Mouse (Mus musculus) fat pad, adult 2 months (tissue): ENCODE measurements around the gene Cnr1.

Experiments
- DNase-seq: peaks from one replicate; pipeline ENCODE4 v3.0.0-alpha.2; 2011; ENCODE audit warnings: low read depth, low spot score; ENCODE audit errors: extremely low read depth

Cnr1 gene

DNA sequence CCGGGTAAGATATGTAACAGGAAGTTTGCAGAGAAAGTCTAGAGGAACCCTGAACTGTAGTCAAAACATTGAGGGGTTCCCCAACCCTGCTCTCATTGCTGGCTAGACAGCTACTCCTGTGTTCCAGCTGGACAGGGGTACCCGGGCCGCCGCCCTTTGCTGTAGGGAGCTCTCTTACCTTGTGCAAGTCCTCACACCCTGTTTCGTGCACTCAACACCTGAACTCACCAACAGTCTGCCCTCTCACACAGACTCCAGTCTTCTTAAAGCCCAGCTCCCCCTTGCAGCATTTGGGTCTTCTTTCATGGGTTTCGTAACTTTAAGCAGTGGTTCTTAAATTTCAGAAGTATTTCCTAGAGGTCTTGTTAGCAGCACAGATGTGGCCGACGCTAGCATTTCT is 7.0 kb downstream of the Cnr1 start:
- DNase-seq, result no peak

DNA sequence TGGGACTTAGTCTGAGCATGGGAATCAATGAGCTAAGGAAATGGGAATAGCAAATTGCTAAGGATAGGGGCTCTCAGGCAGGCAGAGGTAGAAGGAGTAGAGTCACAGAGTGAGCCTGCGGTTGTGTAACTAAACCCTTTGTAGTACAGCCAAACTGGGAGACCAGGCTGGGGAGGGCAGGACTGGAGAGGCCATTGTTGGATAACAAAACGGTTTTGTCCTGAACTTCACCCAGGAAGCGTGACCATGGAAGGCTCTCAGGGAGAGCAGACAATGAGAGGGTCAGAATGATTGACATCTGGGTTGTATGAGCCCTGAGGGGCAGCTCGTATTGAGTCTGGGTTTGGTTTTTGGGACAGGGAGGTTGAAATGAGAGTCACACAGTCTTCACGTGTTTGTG is 17.2 kb downstream of the Cnr1 start:
- DNase-seq, result no peak

DNA sequence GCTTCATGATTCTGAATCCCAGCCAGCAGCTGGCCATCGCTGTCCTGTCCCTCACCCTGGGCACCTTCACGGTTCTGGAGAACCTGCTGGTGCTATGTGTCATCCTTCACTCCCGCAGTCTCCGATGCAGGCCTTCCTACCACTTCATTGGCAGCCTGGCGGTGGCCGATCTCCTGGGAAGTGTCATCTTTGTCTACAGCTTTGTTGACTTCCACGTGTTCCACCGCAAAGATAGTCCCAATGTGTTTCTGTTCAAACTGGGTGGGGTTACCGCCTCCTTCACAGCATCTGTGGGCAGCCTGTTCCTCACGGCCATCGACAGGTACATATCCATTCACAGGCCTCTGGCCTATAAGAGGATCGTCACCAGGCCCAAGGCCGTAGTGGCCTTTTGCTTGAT is 19.5 kb downstream of the Cnr1 start:
- no peak for DNase-seq

DNA sequence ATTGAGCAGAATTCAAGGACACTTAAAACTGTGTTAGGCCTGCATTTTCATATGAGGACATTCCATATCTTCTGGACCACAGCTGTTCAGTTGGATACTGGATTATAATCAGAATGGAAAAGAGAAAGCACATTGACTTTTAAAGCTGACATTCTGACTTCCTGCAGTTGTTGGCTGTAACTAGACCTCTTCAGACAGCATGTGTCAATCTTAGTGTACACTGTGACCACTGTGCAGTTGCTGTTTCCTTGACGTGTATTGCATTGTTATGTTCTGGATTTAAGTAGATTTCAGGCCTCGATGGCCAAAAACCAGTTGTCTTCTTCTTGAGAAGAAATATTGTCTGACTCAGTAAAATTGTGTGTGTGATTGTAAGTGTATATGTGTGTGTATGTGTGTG is 21.3 kb downstream of the Cnr1 start:
- DNase-seq, result no peak

DNA sequence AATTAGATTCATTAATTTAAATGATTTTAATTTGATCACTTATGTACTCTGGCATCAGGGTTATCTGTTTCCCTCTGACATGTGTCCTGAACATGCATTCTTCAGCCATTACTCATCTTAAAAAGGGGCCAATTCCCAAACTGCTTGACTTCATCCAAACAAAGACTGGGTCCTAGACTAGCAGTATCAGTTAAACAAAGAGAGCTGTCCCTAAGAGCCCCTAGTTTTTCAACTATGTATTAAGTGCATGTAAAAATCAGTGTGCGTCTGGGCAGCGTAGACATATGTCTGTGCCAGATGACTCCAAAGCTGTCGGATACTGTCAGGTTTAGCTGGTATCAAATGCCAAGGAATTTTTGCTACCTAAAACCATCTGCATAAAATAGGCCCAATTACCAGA is 23.2 kb downstream of the Cnr1 start:
- DNase-seq, result no peak

DNA sequence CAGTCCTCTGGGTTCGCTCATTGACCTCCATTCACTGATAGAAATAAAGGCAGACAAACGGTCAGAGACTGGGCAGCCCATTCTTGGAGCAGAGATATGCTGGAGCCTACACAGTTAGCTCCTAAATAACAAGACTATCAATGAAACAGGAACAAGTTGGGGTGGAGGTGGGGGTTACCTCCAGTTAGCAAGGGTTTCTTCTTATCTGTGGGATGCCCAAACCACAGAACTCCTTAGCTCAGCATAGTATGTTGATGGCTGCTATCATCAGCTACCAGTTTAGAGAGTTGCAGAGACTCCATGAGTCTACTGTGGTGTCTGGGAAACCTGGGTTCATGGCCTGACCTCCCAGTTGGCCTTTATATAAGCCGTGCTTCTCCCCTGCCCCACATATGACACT is 33.0 kb downstream of the Cnr1 start:
- DNase-seq, result no peak

DNA sequence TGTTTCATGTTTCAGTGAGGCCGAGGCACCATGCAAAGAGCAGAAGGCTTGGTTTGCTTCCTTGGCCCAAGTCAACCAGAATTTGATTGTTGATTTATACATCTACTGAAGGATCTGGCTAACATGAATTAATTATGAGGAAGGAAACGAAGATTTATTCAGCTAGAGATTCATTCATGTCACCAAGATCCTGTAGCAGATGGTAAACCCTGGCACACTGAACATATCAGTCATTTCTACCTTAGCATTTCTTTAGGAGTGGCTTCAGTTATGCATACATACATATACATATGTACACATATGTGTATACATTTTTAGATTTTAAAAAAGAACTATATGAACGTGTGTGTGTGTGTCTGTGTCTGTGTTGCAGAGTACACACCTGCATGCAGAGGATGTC is 34.1 kb downstream of the Cnr1 start:
- no peak for DNase-seq

DNA sequence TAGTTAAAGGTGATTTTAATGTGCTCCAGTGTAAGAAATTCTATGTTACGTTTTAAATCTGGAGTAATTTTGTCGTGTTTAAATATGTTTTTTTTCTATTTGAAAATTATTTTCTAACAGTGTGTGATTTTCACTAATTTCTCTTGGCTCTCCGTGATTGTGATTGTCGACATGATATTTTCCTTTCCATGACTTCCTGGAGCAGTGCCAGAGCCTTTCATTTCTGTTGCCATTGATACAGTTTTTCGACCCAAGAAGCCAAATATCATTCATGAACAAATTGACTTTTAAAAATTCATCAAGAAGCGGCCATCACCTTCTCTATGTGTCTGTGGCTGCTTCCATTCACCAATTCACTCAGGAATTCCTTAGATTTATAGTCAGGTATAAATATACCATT is 35.4 kb downstream of the Cnr1 start:
- no peak for DNase-seq

DNA sequence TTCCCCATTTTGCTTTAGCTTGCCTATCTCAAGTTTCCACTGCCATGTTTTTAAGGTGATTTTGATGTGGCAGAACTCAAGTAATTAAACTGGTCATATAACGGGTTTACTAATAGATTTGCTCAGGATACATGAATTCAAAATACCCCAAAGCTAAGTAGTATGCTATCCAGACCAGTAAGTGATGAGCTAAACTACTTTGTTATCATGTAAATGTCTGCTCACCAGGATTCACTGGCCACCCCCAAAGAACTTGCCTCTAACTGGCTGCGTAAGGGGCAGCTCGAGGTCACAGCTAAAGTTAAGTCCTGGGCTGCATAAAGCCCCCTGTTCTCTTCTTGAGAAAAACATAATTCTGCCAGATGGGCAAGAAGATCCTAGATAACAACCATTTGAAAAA is 46.3 kb downstream of the Cnr1 start:
- DNase-seq, result no peak

DNA sequence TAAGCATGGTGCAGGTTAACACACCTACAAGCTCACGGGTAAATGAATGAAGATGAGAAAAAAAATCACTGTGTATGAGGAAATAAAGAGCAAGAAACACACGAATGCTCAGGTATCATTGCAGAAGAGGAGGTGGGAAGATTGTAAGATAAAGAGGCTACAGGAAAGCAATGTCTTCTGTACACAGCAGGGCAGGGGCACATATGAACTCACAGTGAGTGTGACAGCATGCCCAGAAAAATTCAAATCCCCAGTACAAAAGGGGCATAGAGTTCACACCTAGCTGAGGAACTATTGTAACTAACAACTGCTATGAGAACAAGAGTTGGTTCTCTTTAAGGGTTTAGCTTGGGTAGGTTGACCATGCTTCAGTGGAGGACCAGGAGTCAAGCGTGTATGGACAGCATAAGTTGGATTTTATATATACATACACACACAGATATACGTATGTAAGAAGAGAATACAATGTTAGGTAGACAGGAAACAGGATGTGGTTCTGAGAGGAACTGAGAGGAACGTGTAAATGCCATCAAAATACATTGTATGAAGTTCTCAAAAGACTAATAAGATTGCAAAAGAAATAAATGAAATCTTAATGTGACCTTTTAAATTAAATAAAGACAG is 64.2 kb downstream of the Cnr1 start:
- DNase-seq, result no peak

DNA sequence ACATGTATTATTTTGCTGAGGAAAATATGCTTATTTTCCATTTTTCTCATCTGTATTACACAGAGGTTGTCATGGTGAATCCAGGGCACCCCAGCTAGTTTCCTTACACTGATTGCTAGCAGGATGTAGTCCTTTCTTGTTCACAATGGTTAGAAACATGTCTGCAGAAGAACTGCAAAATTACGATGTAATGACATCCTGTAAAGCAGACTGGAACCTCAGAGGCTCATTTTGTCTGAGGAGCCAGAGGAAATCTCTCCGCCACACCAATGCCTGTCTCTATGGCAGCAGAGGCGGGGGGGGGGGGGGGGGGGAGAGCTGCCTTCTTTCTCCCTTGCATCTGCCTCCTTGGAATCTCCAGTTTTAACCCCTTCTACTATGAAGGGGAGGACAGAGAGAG is 68.3 kb downstream of the Cnr1 start:
- no peak for DNase-seq

DNA sequence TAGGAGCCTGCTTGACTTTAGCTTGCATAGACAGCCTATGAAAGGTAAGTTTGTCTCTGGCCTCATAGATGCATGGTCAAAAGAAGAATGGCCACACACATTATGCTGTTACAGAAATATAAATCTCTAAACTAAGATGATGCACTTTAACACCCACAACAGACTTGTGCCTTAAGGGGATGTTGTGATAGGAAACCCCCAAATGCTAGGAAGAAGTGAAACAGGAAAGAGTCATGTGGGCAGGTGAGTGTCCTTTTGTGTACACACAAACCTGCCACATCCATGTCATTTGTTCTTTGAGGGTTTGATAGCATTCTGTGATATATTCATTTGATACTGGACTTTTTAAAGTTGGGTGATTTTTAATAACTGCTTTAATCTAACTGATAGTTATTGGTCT is 72.0 kb downstream of the Cnr1 start:
- DNase-seq, result no peak
